Comparison of ENCODE assay signal across 21 mouse cellular contexts in the genomic region with DNA sequence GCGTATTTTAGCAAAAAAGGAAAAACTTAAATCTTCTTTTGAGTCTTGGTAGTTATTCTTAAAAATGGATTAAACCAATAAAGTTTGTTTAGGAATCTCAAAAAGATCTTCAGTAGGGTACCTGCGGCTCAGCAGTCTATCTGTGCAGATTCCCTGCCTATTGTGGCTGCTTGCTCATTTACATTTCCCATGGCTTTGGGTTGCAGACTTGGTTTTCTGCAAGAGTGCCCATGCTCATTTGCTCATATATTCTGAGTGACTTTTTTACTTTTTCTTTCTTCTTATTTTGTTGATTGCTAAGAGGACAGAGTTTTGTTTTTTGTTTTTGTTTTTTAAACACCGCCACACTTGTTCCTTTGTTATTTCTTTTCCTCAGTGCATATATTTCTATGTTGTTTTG.
"Had no signal": no experiment of that assay in that cellular context is flagged by ENCODE, and none has a peak within 500 bp of the region (broad histone marks: within the 10 kb centered on the region; RNA-seq: fewer than 3 reads in every experiment).

No protein-coding gene starts in this region.

- H3K27me3 ChIP-seq: heart, embryonic 12.5 days; hindbrain, embryonic 12.5 days; intestine, embryonic 15.5 days; limb, embryonic 12.5 days had no signal

- DNase-seq: gastrocnemius, adult 2 months; gastrocnemius, postnatal 10 days; gastrocnemius, postnatal 25 days; heart, adult 18-20 months; heart, postnatal 10 days; heart, postnatal 4 days; kidney, adult 18-20 months; kidney, adult 8-10 months; kidney, postnatal 10 days; kidney, postnatal 25 days; kidney, postnatal 4 days; liver had no signal

- H3K36me3 ChIP-seq: hindbrain, embryonic 12.5 days; limb, embryonic 12.5 days had no signal

- H3K4me3 ChIP-seq: gastrocnemius, adult 2 months; heart, embryonic 10.5 days; heart, embryonic 12.5 days; hindbrain, embryonic 10.5 days; hindbrain, embryonic 12.5 days; intestine, embryonic 15.5 days; left cerebral cortex, adult 2 months; limb, embryonic 10.5 days; limb, embryonic 12.5 days had no signal

- H3K9me3 ChIP-seq: heart, embryonic 10.5 days; heart, embryonic 12.5 days; hindbrain, embryonic 10.5 days; hindbrain, embryonic 12.5 days; intestine, embryonic 15.5 days; limb, embryonic 10.5 days; limb, embryonic 12.5 days had no signal

- H3K4me1 ChIP-seq: heart, embryonic 10.5 days; intestine, embryonic 15.5 days had no signal

- H3K27ac ChIP-seq: gastrocnemius, adult 2 months; heart, embryonic 10.5 days; hindbrain, embryonic 10.5 days; hindbrain, embryonic 12.5 days; hindbrain, embryonic 14.5 days; intestine, embryonic 15.5 days; left cerebral cortex, adult 2 months; limb, embryonic 10.5 days; limb, embryonic 12.5 days had no signal
